Mouse (Mus musculus) spleen, adult 2 months (tissue): ENCODE data around the gene Hagh. TPM values are rescaled to one million over a fixed set of nuclear protein-coding genes. Genes with fewer than 3 reads are reported as not detected.

ENCODE experiments used
- DNase-seq, 2 experiments: peaks; one replicate each; pipeline versions ENCODE4 v3.0.0 to v3.0.0-alpha.2; 2012 to 2021; ENCODE audit warnings: low spot score in 2 of 2, low read depth in 1 of 2
- H3K27ac ChIP-seq: fragments of 200-500 bp; 2 replicates; pipeline ENCODE4 v1.5.1; 2012; ENCODE audit warnings: low read length, inconsistent platforms; ENCODE audit not compliant: insufficient read depth
- H3K27me3 ChIP-seq: fragments of 200-500 bp; 2 replicates; pipeline ENCODE4 v1.6.1; 2012; ENCODE audit warnings: mild to moderate bottlenecking, moderate library complexity, low read length, inconsistent platforms; ENCODE audit not compliant: control insufficient read depth, insufficient read depth
- H3K36me3 ChIP-seq: fragments of 200-500 bp; 2 replicates; pipeline ENCODE4 v1.6.1; 2012; ENCODE audit warnings: mild to moderate bottlenecking, low read length, inconsistent platforms; ENCODE audit not compliant: control insufficient read depth, insufficient read depth
- H3K4me1 ChIP-seq: fragments of 200-500 bp; 2 replicates; pipeline ENCODE4 v1.6.1; 2011; ENCODE audit warnings: inconsistent platforms; ENCODE audit not compliant: control insufficient read depth, insufficient read depth, insufficient read length
- H3K4me3 ChIP-seq: fragments of 200-500 bp; 2 replicates; pipeline ENCODE4 v1.5.1; 2011; ENCODE audit warnings: mild to moderate bottlenecking, inconsistent platforms; ENCODE audit not compliant: insufficient read depth, insufficient read length; ENCODE audit errors: extremely low read depth
- CTCF ChIP-seq: fragments of 200-500 bp; IDR thresholded peaks from 2 replicates; pipeline ENCODE4 v1.5.1; 2011; ENCODE audit warnings: mild to moderate bottlenecking, inconsistent platforms; ENCODE audit not compliant: insufficient read depth, insufficient read length, insufficient replicate concordance; ENCODE audit errors: extremely low read depth
- POLR2A ChIP-seq: fragments of 200-500 bp; IDR thresholded peaks from 2 replicates; pipeline ENCODE4 v1.6.1; 2011; ENCODE audit warnings: low read depth, low read length, inconsistent platforms
- WGBS: fragments of 180-500 bp; shearing (Covaris S2); methylation state at CpG from one replicate; pipeline ENCODE4 v1.1.7; 2018; 5-methylcytosine and 5-hydroxymethylcytosine counted together
- polyA plus RNA-seq: library from polyadenylated mRNA; depleted of rRNA; stranded (reverse); fragments of >200 nt; gene quantifications from 2 replicates; pipeline ENCODE4 v1.2.3, GENCODE M21; 2012

Hagh gene
- polyA plus RNA-seq, 1 experiment = 142 TPM

DNA sequence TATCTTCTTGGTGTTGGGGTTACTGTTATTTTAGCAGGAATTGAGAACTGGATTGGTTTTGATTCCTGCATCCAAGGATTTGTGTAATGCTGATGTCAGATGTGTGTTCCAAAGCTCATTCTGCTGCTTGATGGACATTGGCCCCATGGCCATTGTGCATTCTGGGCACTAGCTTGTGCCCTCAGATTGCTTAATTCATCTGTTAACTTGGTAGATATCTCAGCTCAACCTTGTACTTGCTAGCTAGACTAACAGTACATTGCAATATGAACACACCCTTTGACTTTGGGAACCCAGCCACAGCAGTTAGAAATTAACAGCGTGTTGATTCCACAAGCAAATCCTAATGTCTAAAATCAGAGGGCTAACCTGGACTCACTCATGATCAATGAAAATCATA, 7.4 kb downstream of the Hagh start:
- peaks cover 4% of the 10 kb centered on the region; the same call in 1 of the 2 replicates for H3K4me1 ChIP-seq
- no peaks in the 10 kb centered on the region; the same call in 1 of the 2 replicates for H3K27me3 ChIP-seq
- H3K36me3 ChIP-seq = no peaks in the 10 kb centered on the region
- H3K4me3 ChIP-seq = no peak overlapping the region
- whole genome bisulfite sequencing = 95% methylated on average over 1 of the region's 1 CpGs
- TF ChIP-seq POLR2A = no peak
- TF ChIP-seq CTCF = no peak
- no peak for DNase-seq
- H3K27ac ChIP-seq = no peak overlapping the region

DNA sequence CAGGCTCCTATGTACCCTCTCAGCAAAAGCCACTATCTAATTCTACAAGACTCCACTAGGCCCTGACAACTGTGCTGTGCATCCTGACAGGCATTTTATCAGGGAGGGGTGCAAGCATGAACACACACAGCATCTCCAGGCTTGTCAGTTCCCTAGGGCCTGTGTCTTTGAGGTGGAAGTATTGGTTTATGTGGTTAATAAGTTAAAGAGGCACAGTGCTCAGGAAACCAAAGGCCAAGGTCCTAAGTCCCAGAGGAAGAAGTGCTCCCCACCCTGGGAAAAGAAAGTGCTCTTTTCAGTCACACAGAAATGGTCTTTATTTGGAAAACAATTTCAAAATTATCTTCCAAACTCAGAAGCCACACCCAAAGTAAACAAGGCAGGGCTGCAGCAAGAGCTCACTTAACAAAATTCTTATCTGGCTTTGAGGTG, 8.7 kb downstream of the Hagh start:
- H3K4me1 ChIP-seq = peaks cover 4% of the 10 kb centered on the region; the same call in 1 of the 2 replicates
- TF ChIP-seq CTCF = no peak
- TF ChIP-seq POLR2A = no peak
- no peak for DNase-seq
- peak overlapping the region; percentile 22; the same call in 1 of the 2 replicates for H3K4me3 ChIP-seq
- peaks cover 3% of the 10 kb centered on the region for H3K36me3 ChIP-seq
- no peak overlapping the region; the same call in 1 of the 2 replicates for H3K27ac ChIP-seq
- no peaks in the 10 kb centered on the region; the same call in 1 of the 2 replicates for H3K27me3 ChIP-seq

DNA sequence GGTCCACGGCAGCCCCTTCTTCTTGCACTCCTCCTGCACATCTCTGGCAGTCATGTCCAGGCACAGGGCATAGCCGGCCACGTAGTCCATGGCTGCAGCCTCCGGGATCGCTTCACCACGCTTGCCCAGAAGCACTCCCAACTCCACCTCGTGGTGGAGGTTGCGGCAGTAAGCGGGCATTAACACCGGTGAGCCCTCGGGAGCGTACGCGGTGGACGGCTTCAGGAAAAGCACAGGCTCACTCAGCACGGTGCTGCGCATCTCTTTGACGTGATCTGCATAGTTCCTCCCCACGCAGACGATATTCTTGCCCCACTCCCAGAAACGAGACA, 9.8 kb downstream of the Hagh start:
- Histone ChIP-seq H3K27ac (peak overlapping the region; percentile 95), H3K4me3 (peak overlapping the region; percentile 88), H3K36me3 (peaks cover 5% of the 10 kb centered on the region), H3K4me1 (peaks cover 4% of the 10 kb centered on the region; the same call in 1 of the 2 replicates), H3K27me3 (no peaks in the 10 kb centered on the region)
- WGBS = under 1% methylated on average over 21 of the region's 21 CpGs
- DNase-seq = no peak
- TF ChIP-seq POLR2A (no peak), CTCF (peak; percentile 13; the same call in 1 of the 2 replicates)

DNA sequence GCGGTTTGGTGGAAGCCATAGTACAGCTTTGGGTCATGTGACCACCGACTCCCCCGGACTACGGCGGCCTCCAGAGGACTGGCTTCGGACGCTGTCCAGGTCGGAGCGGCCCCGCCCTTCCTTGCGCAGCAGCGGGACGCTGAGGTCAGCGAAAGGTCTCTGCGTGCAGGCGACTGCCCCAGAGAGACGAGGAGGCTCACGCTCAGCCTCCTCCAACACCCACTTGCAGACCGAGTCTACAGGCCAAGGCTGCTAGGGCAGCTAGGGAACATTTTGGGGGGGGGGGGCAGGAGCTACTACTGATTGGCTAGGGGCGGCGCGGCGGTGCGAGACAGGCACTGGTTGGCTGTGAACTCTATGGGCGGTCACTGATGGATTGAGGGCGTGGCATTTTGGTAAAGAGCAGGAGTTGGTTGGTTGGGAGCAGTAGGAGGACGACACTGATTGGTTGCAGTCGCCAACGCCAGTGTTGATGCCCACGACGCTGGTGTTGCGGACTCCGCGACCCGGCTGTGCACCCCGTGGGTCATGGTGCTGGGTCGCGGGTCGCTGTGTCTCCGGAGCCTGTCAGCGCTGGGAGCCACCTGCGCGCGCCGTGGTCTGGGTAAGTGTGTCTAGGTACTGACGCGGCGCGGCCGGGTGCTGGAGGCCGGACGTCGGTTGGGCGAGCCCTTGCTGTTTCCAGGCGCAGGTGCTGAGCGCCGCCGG, 10.3 kb downstream of the Hagh start, which contains the start of gene Fahd1:
Gene Fahd1 (minus strand): TSS at position 300 of the 708 bp plus-strand sequence.
- Histone ChIP-seq H3K27ac (peak within 1 kb of the TSS; percentile 95), H3K36me3 (peaks cover 5% of the 10 kb centered on the region), H3K4me1 (peaks cover 4% of the 10 kb centered on the region; the same call in 1 of the 2 replicates), H3K27me3 (no peaks in the 10 kb centered on the region), H3K4me3 (peak within 1 kb of the TSS; percentile 89)
- peak; percentile 34; the same call in 1 of the 2 replicates for TF ChIP-seq POLR2A
- TF ChIP-seq CTCF = no peak
- WGBS = under 1% methylated on average over 58 of the region's 58 CpGs
- peak; percentile 92 to 95 for DNase-seq

DNA sequence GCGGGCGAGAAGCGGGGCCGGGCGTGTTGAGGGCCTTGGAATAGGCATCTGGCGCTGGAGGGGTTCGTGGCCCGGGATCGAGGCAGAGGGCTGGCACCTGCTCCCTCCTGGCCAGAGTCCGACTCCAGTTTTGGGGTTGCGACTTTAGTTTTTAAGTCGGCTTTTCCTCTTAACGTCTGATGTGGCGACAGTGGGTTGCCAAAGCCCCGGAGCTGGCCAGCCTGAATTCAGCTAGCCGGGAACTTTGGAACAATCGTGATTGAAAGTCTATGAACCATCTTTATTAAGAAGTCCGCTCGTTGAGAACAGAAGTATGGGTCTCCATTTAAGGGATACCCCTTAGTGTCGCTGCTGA, 10.8 kb downstream of the Hagh start:
- Histone ChIP-seq H3K27me3 (no peaks in the 10 kb centered on the region), H3K4me1 (peaks cover 4% of the 10 kb centered on the region; the same call in 1 of the 2 replicates), H3K4me3 (peak overlapping the region; percentile 89), H3K27ac (peak overlapping the region; percentile 79), H3K36me3 (peaks cover 7% of the 10 kb centered on the region)
- DNase-seq = no peak
- 1% methylated on average over 20 of the region's 20 CpGs for WGBS
- TF ChIP-seq POLR2A (no peak), CTCF (no peak)

DNA sequence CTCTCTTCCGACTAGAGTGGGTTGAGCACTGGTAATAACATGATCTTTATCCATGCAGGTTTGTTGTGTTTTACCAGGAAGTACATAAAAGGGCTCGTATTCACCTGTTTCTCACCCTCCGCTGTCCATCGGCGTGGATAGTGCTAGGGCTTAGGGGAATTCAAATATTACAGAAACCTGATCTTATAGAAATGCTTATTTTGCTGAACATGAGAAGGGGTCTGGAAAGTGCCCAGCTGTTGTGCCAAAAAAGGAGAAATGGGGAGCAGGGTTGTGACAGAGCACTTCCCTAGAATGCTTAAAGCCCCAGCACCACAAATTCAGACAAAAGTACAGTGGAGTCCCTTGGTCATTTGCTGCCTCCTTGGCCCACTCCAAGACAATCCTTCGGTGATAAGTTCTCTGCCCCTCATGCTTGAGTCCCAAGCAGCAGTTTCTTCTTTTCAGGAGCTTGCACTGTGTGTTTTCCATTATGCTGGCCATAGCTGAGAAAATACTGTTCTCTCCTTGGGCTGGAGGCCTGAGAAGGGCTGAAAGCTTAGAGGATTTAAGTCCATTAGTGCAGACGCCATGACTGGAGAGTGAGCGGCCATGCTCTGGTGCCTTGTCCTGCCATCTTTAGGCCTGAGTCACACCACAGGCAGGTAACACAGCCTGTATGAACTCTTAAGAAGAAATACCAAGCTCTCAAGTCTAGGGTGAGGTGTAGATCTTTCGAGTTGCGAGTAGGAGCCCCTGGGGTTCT, 11.6 kb downstream of the Hagh start:
- no peak for DNase-seq
- peaks cover 9% of the 10 kb centered on the region for H3K36me3 ChIP-seq
- WGBS = 81% methylated on average over 10 of the region's 10 CpGs
- peak overlapping the region; percentile 89; the same call in 1 of the 2 replicates for H3K4me3 ChIP-seq
- TF ChIP-seq POLR2A (no peak), CTCF (no peak)
- H3K27ac ChIP-seq = no peak overlapping the region
- H3K4me1 ChIP-seq = peaks cover 4% of the 10 kb centered on the region; the same call in 1 of the 2 replicates
- no peaks in the 10 kb centered on the region for H3K27me3 ChIP-seq
